In the genomic region with DNA sequence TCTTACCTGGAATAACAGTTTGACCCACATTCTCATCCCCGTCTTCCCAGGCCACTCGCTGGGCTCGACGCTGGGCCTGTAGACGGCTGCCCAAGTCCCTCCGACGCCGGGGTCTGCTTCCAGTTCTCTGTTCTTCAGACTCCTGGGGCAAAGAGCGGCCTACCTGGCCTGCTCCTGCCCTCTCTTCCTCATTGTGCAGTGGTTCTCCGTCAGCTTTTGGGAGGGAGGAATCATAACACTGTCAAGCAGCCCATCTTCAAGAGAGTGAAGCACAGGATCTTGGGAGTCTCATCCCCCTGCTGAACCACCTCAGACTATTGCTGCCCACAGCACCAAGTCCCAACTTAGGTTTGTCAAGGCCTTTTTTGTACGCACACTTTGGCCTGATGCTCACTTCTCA, we compare ENCODE assay signal across 8 mouse cellular contexts. TPM values are rescaled to one million over a fixed set of nuclear protein-coding genes. Genes with fewer than 3 reads are reported as not detected.
DNase-seq lines count a peak whose midpoint lies in the region; ATAC-seq and TF ChIP-seq lines count a peak whose summit lies in the region.

No protein-coding gene starts in this region.

- H3K9me3 ChIP-seq in erythroblast, embryonic 14.5 days (ENCODE audit: control insufficient read depth, low read length) = no peaks in the 10 kb centered on the region
- H3K9me3 ChIP-seq in forebrain, embryonic 13.5 days (replicated peaks) = no peaks in the 10 kb centered on the region
- H3K9me3 ChIP-seq in liver, embryonic 13.5 days (replicated peaks) = no peaks in the 10 kb centered on the region

- H3K9ac ChIP-seq in forebrain, embryonic 13.5 days = peak overlapping the region; percentile 93
- peak overlapping the region; percentile 84 for H3K9ac ChIP-seq in liver, embryonic 13.5 days

- H3K79me2 ChIP-seq in C2C12 (ENCODE audit: control insufficient read depth, insufficient read depth) = peaks cover 25% of the 10 kb centered on the region

- H3K4me1 ChIP-seq in erythroblast, embryonic 14.5 days (ENCODE audit: control insufficient read depth) = peaks cover 57% of the 10 kb centered on the region
- peaks cover 30% of the 10 kb centered on the region for H3K4me1 ChIP-seq in forebrain, embryonic 13.5 days
- H3K4me1 ChIP-seq in liver, embryonic 13.5 days (replicated peaks) = peaks cover 44% of the 10 kb centered on the region

- peaks cover 13% of the 10 kb centered on the region for H3K79me3 ChIP-seq in C2C12 (ENCODE audit: low read depth)

- no peaks in the 10 kb centered on the region for H3K27me3 ChIP-seq in erythroblast, embryonic 14.5 days (ENCODE audit: control insufficient read depth)
- no peaks in the 10 kb centered on the region for H3K27me3 ChIP-seq in C2C12 (ENCODE audit: control insufficient read depth, insufficient read depth, insufficient read length)
- no peaks in the 10 kb centered on the region for H3K27me3 ChIP-seq in forebrain, embryonic 13.5 days
- H3K27me3 ChIP-seq in liver, embryonic 13.5 days = no peaks in the 10 kb centered on the region

- peak overlapping the region; percentile 81 for H3K4me3 ChIP-seq in erythroblast, embryonic 14.5 days (replicated peaks)
- peak overlapping the region; percentile 36 for H3K4me3 ChIP-seq in C2C12 (ENCODE audit: insufficient read depth, poor library complexity, severe bottlenecking)
- H3K4me3 ChIP-seq in forebrain, embryonic 13.5 days = peak overlapping the region; percentile 59
- peak overlapping the region; percentile 70 for H3K4me3 ChIP-seq in liver, embryonic 13.5 days (replicated peaks)

- no peak for TF ChIP-seq CTCF in C2C12 (IDR thresholded peaks at IDR 0.05; ENCODE audit: control insufficient read depth, insufficient read depth, insufficient read length)

- WGBS in forebrain, embryonic 13.5 days = 87% methylated on average over 11 of the region's 11 CpGs
- 88% methylated on average over 11 of the region's 11 CpGs for WGBS in liver, embryonic 13.5 days (ENCODE audit: insufficient replicate concordance)

- no peak for ATAC-seq in erythroblast, adult 5-6 weeks (replicated peaks; ENCODE audit: low FRiP score, poor library complexity, severe bottlenecking)
- ATAC-seq in forebrain, embryonic 13.5 days = no peak
- no peak for ATAC-seq in liver, embryonic 13.5 days (ENCODE audit: low read depth)

- peak overlapping the region; percentile 91 for H3ac ChIP-seq in C2C12 (ENCODE audit: control insufficient read depth, insufficient read length, low read depth)

- peak overlapping the region; percentile 98 for H3K27ac ChIP-seq in forebrain, embryonic 13.5 days
- H3K27ac ChIP-seq in liver, embryonic 13.5 days = peak overlapping the region; percentile 93

- no peak for DNase-seq in liver, embryonic 13.5 days
- no peak for DNase-seq in yolk sac, embryonic 10.5 days (ENCODE audit: low spot score)
- no peak for DNase-seq in right cerebral cortex, postnatal 25 days
- DNase-seq in layer of hippocampus, adult 8-10 months (ENCODE audit: low spot score in 2 of 2) = no peak

- peaks cover 50% of the 10 kb centered on the region for H3K36me3 ChIP-seq in erythroblast, embryonic 14.5 days (ENCODE audit: control insufficient read depth)
- H3K36me3 ChIP-seq in C2C12 (ENCODE audit: control insufficient read depth, insufficient read depth) = peaks cover 36% of the 10 kb centered on the region
- H3K36me3 ChIP-seq in forebrain, embryonic 13.5 days (ENCODE audit: poor library complexity, severe bottlenecking) = peaks cover 38% of the 10 kb centered on the region
- H3K36me3 ChIP-seq in liver, embryonic 13.5 days = peaks cover 44% of the 10 kb centered on the region

- H3K4me2 ChIP-seq in forebrain, embryonic 13.5 days = peak overlapping the region; percentile 73
- peak overlapping the region; percentile 87 for H3K4me2 ChIP-seq in liver, embryonic 13.5 days

TF ChIP-seq in C2C12, 6 proteins besides CTCF, POLR2A, EP300 and RAD21:
- TF ChIP-seq MYOD1 (IDR thresholded peaks at IDR 0.05; ENCODE audit: control insufficient read depth, insufficient read length, low read depth) (no peak), FOSL1 (IDR thresholded peaks at IDR 0.05; ENCODE audit: insufficient read depth, low read length, poor library complexity, severe bottlenecking) (no peak), MAX (IDR thresholded peaks at IDR 0.05) (no peak), USF1 (IDR thresholded peaks at IDR 0.05; ENCODE audit: low read depth) (no peak), CEBPB (IDR thresholded peaks at IDR 0.05; ENCODE audit: low read depth) (no peak), MYOG (IDR thresholded peaks at IDR 0.05; ENCODE audit: control insufficient read depth, extremely low read depth, insufficient read length) (no peak)
TF ChIP-seq in C2C12: peak in this region for 0.

RNA-seq across cellular contexts. Expression of a gene that starts 1.1 kb away (rescaled TPM):
- 19.7 and 20.4 TPM in 2 replicates for polyA plus RNA-seq in erythroblast, embryonic 14.5 days (2012)
- total RNA-seq in erythroblast, adult 5-6 weeks (2015; ENCODE audit: low replicate concordance) = 20.9 and 28.2 TPM in 2 replicates
- total RNA-seq in erythroblast, adult 5-6 weeks (2017; ENCODE audit: low replicate concordance) = 19.8 and 30.0 TPM in 2 replicates
- polyA plus RNA-seq in C2C12 (2012; fragmentation: generic; extraction: Trizol) = 80.4 TPM
- polyA plus RNA-seq in forebrain, embryonic 13.5 days (2015; fragmentation: Nextera tagmentation; extraction: Ambion mirVana) = 53.0 and 55.9 TPM in 2 replicates
- polyA plus RNA-seq in liver, embryonic 13.5 days (2015; fragmentation: Nextera tagmentation; extraction: Ambion mirVana) = 41.7 and 43.6 TPM in 2 replicates
- 100 to 1,000 TPM in 3 of 4 experiments, 10 to 100 TPM in 1; 95.9 to 122 (median 110) TPM for total RNA-seq in layer of hippocampus, adult 8-10 months (2022)

RNA-seq across cellular contexts. Expression of a gene that starts 4.1 kb away (rescaled TPM):
- polyA plus RNA-seq in erythroblast, embryonic 14.5 days (2012) = 0.41 and 1.0 TPM in 2 replicates
- total RNA-seq in erythroblast, adult 5-6 weeks (2015; ENCODE audit: low replicate concordance) = 11.3 and 13.0 TPM in 2 replicates
- total RNA-seq in erythroblast, adult 5-6 weeks (2017; ENCODE audit: low replicate concordance) = 12.8 and 16.2 TPM in 2 replicates
- 95.9 TPM for polyA plus RNA-seq in C2C12 (2012; fragmentation: generic; extraction: Trizol)
- polyA plus RNA-seq in forebrain, embryonic 13.5 days (2015; fragmentation: Nextera tagmentation; extraction: Ambion mirVana) = 152 and 156 TPM in 2 replicates
- 66.5 and 78.5 TPM in 2 replicates for polyA plus RNA-seq in liver, embryonic 13.5 days (2015; fragmentation: Nextera tagmentation; extraction: Ambion mirVana)
- 10 to 100 TPM; 32.1 to 36.0 (median 34.7) TPM for total RNA-seq in layer of hippocampus, adult 8-10 months (2022)

RNA-seq across cellular contexts. Expression of a gene that starts 20.7 kb away (rescaled TPM):
- polyA plus RNA-seq in erythroblast, embryonic 14.5 days (2012) = 0.34 and 0.38 TPM in 2 replicates
- total RNA-seq in erythroblast, adult 5-6 weeks (2015; ENCODE audit: low replicate concordance) = not detected in 2 replicates
- 0.43 and 0.84 TPM in 2 replicates for total RNA-seq in erythroblast, adult 5-6 weeks (2017; ENCODE audit: low replicate concordance)
- 4.7 TPM for polyA plus RNA-seq in C2C12 (2012; fragmentation: generic; extraction: Trizol)
- 5.0 and 5.8 TPM in 2 replicates for polyA plus RNA-seq in forebrain, embryonic 13.5 days (2015; fragmentation: Nextera tagmentation; extraction: Ambion mirVana)
- polyA plus RNA-seq in liver, embryonic 13.5 days (2015; fragmentation: Nextera tagmentation; extraction: Ambion mirVana) = 0.95 and 1.3 TPM in 2 replicates
- 100 to 1,000 TPM; 142 to 190 (median 164) TPM for total RNA-seq in layer of hippocampus, adult 8-10 months (2022)

RNA-seq across cellular contexts. Expression of a gene that starts 33.5 kb away (rescaled TPM):
- polyA plus RNA-seq in erythroblast, embryonic 14.5 days (2012) = 0.13 and 0.17 TPM in 2 replicates
- total RNA-seq in erythroblast, adult 5-6 weeks (2015; ENCODE audit: low replicate concordance) = 1.7 and 3.8 TPM in 2 replicates
- 0.68 and 0.98 TPM in 2 replicates for total RNA-seq in erythroblast, adult 5-6 weeks (2017; ENCODE audit: low replicate concordance)
- polyA plus RNA-seq in C2C12 (2012; fragmentation: generic; extraction: Trizol) = 5.2 TPM
- polyA plus RNA-seq in forebrain, embryonic 13.5 days (2015; fragmentation: Nextera tagmentation; extraction: Ambion mirVana) = 13.0 and 15.5 TPM in 2 replicates
- 6.2 and 6.5 TPM in 2 replicates for polyA plus RNA-seq in liver, embryonic 13.5 days (2015; fragmentation: Nextera tagmentation; extraction: Ambion mirVana)
- 10 to 100 TPM; 10.3 to 12.1 (median 10.8) TPM for total RNA-seq in layer of hippocampus, adult 8-10 months (2022)

RNA-seq across cellular contexts. Expression of a gene that starts 33.5 kb away (rescaled TPM):
- 0.02 and 0.03 TPM in 2 replicates for polyA plus RNA-seq in erythroblast, embryonic 14.5 days (2012)
- total RNA-seq in erythroblast, adult 5-6 weeks (2015; ENCODE audit: low replicate concordance) = 0.84 and 2.9 TPM in 2 replicates
- 7.1 and 9.1 TPM in 2 replicates for total RNA-seq in erythroblast, adult 5-6 weeks (2017; ENCODE audit: low replicate concordance)
- polyA plus RNA-seq in C2C12 (2012; fragmentation: generic; extraction: Trizol) = 6.9 TPM
- 14.7 and 14.8 TPM in 2 replicates for polyA plus RNA-seq in forebrain, embryonic 13.5 days (2015; fragmentation: Nextera tagmentation; extraction: Ambion mirVana)
- 12.0 and 16.8 TPM in 2 replicates for polyA plus RNA-seq in liver, embryonic 13.5 days (2015; fragmentation: Nextera tagmentation; extraction: Ambion mirVana)
- 1 to 10 TPM; 7.3 to 9.6 (median 9.4) TPM for total RNA-seq in layer of hippocampus, adult 8-10 months (2022)

Comparison
In these comparisons a context has a peak if more than half of its experiments do, and no peak if none do; other contexts are left out.
1. RNA of a gene that starts 4.1 kb away (polyA plus RNA-seq): 152 to 156 TPM in forebrain, embryonic 13.5 days, 95.9 TPM in C2C12 (single experiment) and 66.5 to 78.5 TPM in liver, embryonic 13.5 days; 0.41 to 1.0 TPM in erythroblast, embryonic 14.5 days; every median in the first group is over 10 times any median in the second.
2. Peak in every context shown above with its lines, with median percentiles within 50 percentile points of each other: H3K4me3 ChIP-seq.